Mouse (Mus musculus) small intestine, adult 2 months (tissue): ENCODE results near the gene Pnpla5.

ENCODE experiments used
- CTCF ChIP-seq: fragments of 200-500 bp; IDR thresholded peaks from 2 replicates; pipeline ENCODE4 v1.5.1; 2012; ENCODE audit warnings: low read depth, mild to moderate bottlenecking, control low read depth, inconsistent platforms, low read length, moderate library complexity, mixed read lengths; ENCODE audit not compliant: insufficient replicate concordance, insufficient read length; ENCODE audit errors: extremely low read depth
- POLR2A ChIP-seq: fragments of 200-500 bp; IDR thresholded peaks from 2 replicates; pipeline ENCODE4 v1.6.1; 2012; ENCODE audit warnings: low read depth, mild to moderate bottlenecking, control low read depth, inconsistent platforms, low read length, moderate library complexity

GRCm38 (mm10) chr15:84156158-84156557 lies 33.2 kb upstream of the Pnpla5 start:
- TF ChIP-seq POLR2A (no peak), CTCF (no peak)
